Comparison of ENCODE assay signal across 8 mouse cellular contexts in the genomic region with DNA sequence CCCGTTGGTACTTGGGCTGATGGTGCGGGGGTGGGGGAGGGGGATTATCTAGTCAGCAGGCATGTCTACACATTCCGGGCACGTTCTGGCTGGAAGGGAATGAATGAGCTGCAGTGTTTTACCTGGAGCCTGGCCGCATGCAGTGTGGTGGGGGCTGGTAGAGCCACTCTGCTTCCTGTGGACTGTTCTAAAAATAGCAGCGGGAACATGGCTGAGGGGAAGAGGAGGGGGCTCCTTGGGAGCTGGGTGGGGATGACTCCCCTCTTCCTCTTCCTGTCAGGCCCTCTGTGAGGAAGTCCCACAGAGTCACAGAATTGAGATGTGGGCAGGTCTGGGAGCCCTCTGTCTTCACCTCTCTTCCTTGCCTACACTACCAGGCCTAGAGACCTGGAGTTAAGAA.
DNase-seq lines count a peak whose midpoint lies in the region; ATAC-seq and TF ChIP-seq lines count a peak whose summit lies in the region.

No protein-coding gene starts in this region.

- peak overlapping the region; percentile 62 for H3K27ac ChIP-seq in gastrocnemius, adult 2 months
- H3K27ac ChIP-seq in midbrain, embryonic 14.5 days (replicated peaks; ENCODE audit: low read depth, low read length) = peak overlapping the region; percentile 67

- ATAC-seq in granulocyte monocyte progenitor cell, adult 5-6 weeks (replicated peaks; ENCODE audit: poor library complexity, severe bottlenecking) = peak; percentile 48
- ATAC-seq in midbrain, embryonic 14.5 days (ENCODE audit: low FRiP score, low TSS enrichment) = peak; percentile 68; the same call in 1 of the 2 replicates

- intact Hi-C loops in gastrocnemius, adult 2 months (cut with DNase I) = no loop called here
- intact Hi-C loops in gastrocnemius, postnatal 36 days (cut with DNase I) = no loop called here

- H3K27me3 ChIP-seq in midbrain, embryonic 14.5 days (ENCODE audit: control insufficient read depth, insufficient read depth, low read length) = no peaks in the 10 kb centered on the region

- H3K36me3 ChIP-seq in midbrain, embryonic 14.5 days (ENCODE audit: control insufficient read depth, insufficient read depth, low read length) = no peaks in the 10 kb centered on the region

- WGBS in midbrain, embryonic 14.5 days = 7% methylated on average over 6 of the region's 6 CpGs

- no peak overlapping the region for H3K9ac ChIP-seq in midbrain, embryonic 14.5 days (replicated peaks; ENCODE audit: low read length)

- H3K9me3 ChIP-seq in midbrain, embryonic 14.5 days (ENCODE audit: control insufficient read depth, low read length) = no peaks in the 10 kb centered on the region

- peaks cover 34% of the 10 kb centered on the region for H3K4me1 ChIP-seq in midbrain, embryonic 14.5 days (ENCODE audit: control insufficient read depth, insufficient read depth, low read length)

- no peak overlapping the region for H3K4me3 ChIP-seq in gastrocnemius, adult 2 months
- no peak overlapping the region for H3K4me3 ChIP-seq in midbrain, embryonic 14.5 days (replicated peaks; ENCODE audit: low read depth, low read length)

- DNase-seq in gastrocnemius, adult 2 months = no peak
- DNase-seq in gastrocnemius, postnatal 36 days = no peak
- DNase-seq in T-cell, adult 2 months (ENCODE audit: low spot score) = peak; percentile 31
- peak; percentile 20 to 60 for DNase-seq in kidney, postnatal 25 days
- peak; percentile 73 for DNase-seq in midbrain, embryonic 14.5 days
- DNase-seq in ovary, postnatal 10 days (ENCODE audit: low spot score) = no peak
- DNase-seq in urinary bladder, postnatal 36 days (ENCODE audit: low spot score in 2 of 2) = no peak

- no peak for TF ChIP-seq CTCF in gastrocnemius, adult 2 months (IDR thresholded peaks at IDR 0.05)

- peak overlapping the region; percentile 21; the same call in 1 of the 2 replicates for H3K4me2 ChIP-seq in midbrain, embryonic 14.5 days (ENCODE audit: low read length)

Comparison
In these comparisons a context has a peak if more than half of its experiments do, and no peak if none do; other contexts are left out.
1. DNase-seq: peak in T-cell, adult 2 months (single experiment), kidney, postnatal 25 days (2 of 2) and midbrain, embryonic 14.5 days (single experiment); none in gastrocnemius, adult 2 months (single experiment), gastrocnemius, postnatal 36 days (0 of 2), ovary, postnatal 10 days (single experiment) and urinary bladder, postnatal 36 days (0 of 2).